Mouse (Mus musculus) G1E (cell line): ENCODE measurements around the gene Prrt1. TPM values are rescaled to one million over a fixed set of nuclear protein-coding genes. Genes with fewer than 3 reads are reported as not detected.

Source experiments
- ATAC-seq: 2 replicates; pipeline ENCODE4 v1.8.0; 2016; ENCODE audit warnings: mild to moderate bottlenecking; ENCODE audit not compliant: insufficient number of reproducible peaks, poor library complexity, low FRiP score, severe bottlenecking; ENCODE audit errors: extremely low read depth
- DNase-seq: peaks from one replicate; pipeline ENCODE4 v3.0.0; 2012; ENCODE audit warnings: low spot score
- H3K27me3 ChIP-seq: 2 replicates; pipeline ENCODE4 v1.6.1; 2012; ENCODE audit warnings: mild to moderate bottlenecking, low read length, inconsistent platforms; ENCODE audit not compliant: insufficient read depth
- H3K36me3 ChIP-seq: replicated peaks from 2 replicates; pipeline ENCODE3; 2012; ENCODE audit warnings: mild to moderate bottlenecking, inconsistent platforms
- H3K4me1 ChIP-seq: 2 replicates; pipeline ENCODE4 v1.6.1; 2012; ENCODE audit warnings: low read depth, low read length, inconsistent platforms, mixed read lengths; ENCODE audit not compliant: insufficient read depth
- H3K4me3 ChIP-seq: 2 replicates; pipeline ENCODE4 v1.5.1; 2012; ENCODE audit warnings: low read depth, mild to moderate bottlenecking, inconsistent platforms, low read length, moderate library complexity, mixed read lengths
- H3K9me3 ChIP-seq: replicated peaks from 2 replicates; pipeline ENCODE4 v1.6.1; 2012; ENCODE audit warnings: inconsistent platforms
- CTCF ChIP-seq: IDR thresholded peaks from 2 replicates; pipeline ENCODE4 v1.5.1; 2012; ENCODE audit warnings: low read depth, low read length, inconsistent platforms, mixed read lengths
- GATA1 ChIP-seq: IDR thresholded peaks from 2 replicates; pipeline ENCODE4 v1.6.1; 2012; ENCODE audit warnings: borderline replicate concordance, low read length, inconsistent platforms, mixed read lengths
- GATA2 ChIP-seq: IDR thresholded peaks from 2 replicates; pipeline ENCODE4 v1.6.1; 2012; ENCODE audit warnings: low read depth, low read length, inconsistent platforms, borderline replicate concordance
- POLR2AphosphoS5 ChIP-seq: IDR thresholded peaks from 2 replicates; pipeline ENCODE4 v1.6.1; 2012; ENCODE audit warnings: low read depth, low read length, inconsistent platforms; ENCODE audit not compliant: insufficient replicate concordance
- TAL1 ChIP-seq: conservative IDR thresholded peaks from 2 replicates; pipeline ENCODE4 v1.6.1; 2012; ENCODE audit warnings: low read depth, low read length, inconsistent platforms, mixed read lengths
- polyA plus RNA-seq: library from polyadenylated mRNA; stranded (reverse); fragments of >175 nt; gene quantifications from 2 replicates; pipeline ENCODE4 v1.2.3, GENCODE M21; 2012
- total RNA-seq, 2 experiments: library from RNA; stranded (forward) in 1 of 2; stranded (reverse) in 1 of 2; fragments of 200-1000 nt in 1 of 2; fragments of >200 nt in 1 of 2; fragmentation: Nextera tagmentation in 1 of 2; gene quantifications; 2 replicates each; pipeline ENCODE4 v1.2.3; 2014 to 2017

Prrt1 gene
- total and polyA plus RNA-seq, 3 experiments, result not detected

DNA sequence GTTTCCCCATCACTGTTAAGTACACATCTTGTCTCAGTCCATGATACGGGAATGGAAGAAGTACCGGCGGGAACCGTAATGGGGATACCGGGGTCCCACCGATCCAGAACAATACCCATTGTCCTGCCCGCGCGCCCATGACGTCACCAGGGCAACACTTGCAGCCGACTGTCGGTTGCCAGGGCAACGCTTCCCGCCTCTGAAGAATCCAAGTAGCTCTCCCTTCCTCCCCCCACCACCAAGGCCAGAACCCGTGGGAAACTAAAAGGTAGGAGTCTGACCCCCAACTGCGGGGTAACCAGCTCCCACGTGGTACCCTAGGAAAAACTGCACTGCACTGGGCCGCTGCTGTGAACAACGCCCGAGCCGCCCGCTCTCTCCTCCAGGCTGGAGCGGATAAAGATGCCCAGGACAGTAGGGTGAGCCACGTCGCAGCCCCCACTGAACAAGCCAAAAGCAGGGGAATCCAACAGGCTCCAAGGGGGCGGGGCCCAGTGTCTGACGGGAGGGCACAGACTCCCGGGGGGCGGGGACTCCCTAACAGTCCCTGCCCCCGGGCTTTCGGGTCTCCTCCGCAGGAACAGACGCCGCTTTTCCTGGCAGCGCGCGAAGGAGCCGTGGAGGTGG, 42.4 kb upstream of the Prrt1 start:
- Histone ChIP-seq H3K4me1 (peaks cover 48% of the 10 kb centered on the region), H3K4me3 (peak overlapping the region; percentile 92), H3K27me3 (peaks cover 20% of the 10 kb centered on the region), H3K9me3 (no peaks in the 10 kb centered on the region), H3K36me3 (peaks cover 8% of the 10 kb centered on the region)
- ATAC-seq (peak; percentile 15; the same call in 1 of the 2 replicates), DNase-seq (peak; percentile 83)
- TF ChIP-seq GATA1, result no peak
- TF ChIP-seq CTCF, result no peak
- no peak for TF ChIP-seq TAL1
- no peak for TF ChIP-seq POLR2AphosphoS5
- no peak for TF ChIP-seq GATA2

- H3K36me3 ChIP-seq, result peaks cover 8% of the 10 kb centered on the region
- peaks cover 48% of the 10 kb centered on the region for H3K4me1 ChIP-seq
- H3K4me3 ChIP-seq, result peak overlapping the region; percentile 92
- no peaks in the 10 kb centered on the region for H3K9me3 ChIP-seq
- DNase-seq, result peak; percentile 91
- ATAC-seq, result no peak
- no peak for TF ChIP-seq CTCF
- no peak for TF ChIP-seq TAL1
- no peak for TF ChIP-seq GATA2
- peaks cover 15% of the 10 kb centered on the region for H3K27me3 ChIP-seq
Measured at GRCm38 (mm10) chr17:34587423-34587811, 41.9 kb upstream of the Prrt1 start.

GRCm38 (mm10) chr17:34587814-34588213, 41.5 kb upstream of the Prrt1 start:
- Histone ChIP-seq H3K9me3 (no peaks in the 10 kb centered on the region), H3K4me3 (peak overlapping the region; percentile 92), H3K27me3 (peaks cover 11% of the 10 kb centered on the region), H3K36me3 (peaks cover 8% of the 10 kb centered on the region), H3K4me1 (peaks cover 51% of the 10 kb centered on the region)
- TF ChIP-seq GATA2 (no peak), POLR2AphosphoS5 (no peak), TAL1 (no peak), GATA1 (no peak), CTCF (no peak)
- ATAC-seq (no peak), DNase-seq (no peak)

DNA sequence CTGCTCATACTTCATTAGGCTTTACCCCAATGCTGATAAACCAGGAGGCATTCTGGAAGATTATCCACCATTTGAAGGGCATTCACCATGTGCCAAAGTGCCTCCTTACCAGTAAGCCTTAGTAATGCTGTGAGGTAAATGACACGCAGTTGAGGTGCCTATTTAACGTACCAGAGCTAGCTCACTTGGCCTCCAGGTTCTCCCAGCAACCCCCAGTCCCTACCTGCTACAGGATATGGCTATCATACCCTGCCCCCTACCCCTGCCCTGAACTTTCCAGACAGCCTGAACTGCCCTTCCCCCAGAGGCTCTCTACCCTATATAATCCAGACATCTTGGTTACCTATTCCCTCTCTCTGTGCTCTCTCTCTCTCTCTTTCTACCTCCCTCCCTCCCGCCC, 40.6 kb upstream of the Prrt1 start:
- ATAC-seq, result no peak
- H3K4me1 ChIP-seq, result peaks cover 61% of the 10 kb centered on the region

DNA sequence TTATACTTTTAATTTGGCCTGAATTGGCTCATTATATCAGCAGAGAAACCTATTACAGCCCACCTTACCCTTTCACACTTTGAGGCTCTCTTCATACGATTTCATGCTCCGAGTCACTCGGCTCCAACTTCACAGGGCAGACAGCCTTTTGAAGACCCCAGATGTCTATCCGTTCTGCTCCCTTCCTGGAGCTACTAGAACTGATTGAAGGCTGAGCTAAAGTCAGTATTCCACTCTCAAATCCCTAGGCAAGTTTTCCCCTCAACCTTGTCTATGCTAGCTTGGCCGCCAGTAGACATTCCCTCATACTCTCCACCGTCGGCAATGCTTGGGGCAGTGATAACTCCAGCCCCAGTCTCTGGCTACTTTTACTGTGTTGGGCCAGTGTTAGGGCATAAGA, 40.1 kb upstream of the Prrt1 start:
- TF ChIP-seq POLR2AphosphoS5, result no peak
- no peak for TF ChIP-seq TAL1
- no peak for TF ChIP-seq GATA1
- TF ChIP-seq CTCF, result no peak
- TF ChIP-seq GATA2, result no peak
- ATAC-seq (no peak), DNase-seq (no peak)

More for the DNA sequence above, 40.6 kb upstream of the Prrt1 start:
- no peak for TF ChIP-seq CTCF
- no peak for TF ChIP-seq GATA1
- no peak for TF ChIP-seq GATA2
- TF ChIP-seq TAL1, result no peak
- TF ChIP-seq POLR2AphosphoS5, result no peak
- H3K27me3 ChIP-seq, result peaks cover 4% of the 10 kb centered on the region; the same call in 1 of the 2 replicates
- DNase-seq, result no peak
- H3K36me3 ChIP-seq, result peaks cover 14% of the 10 kb centered on the region
- no peaks in the 10 kb centered on the region for H3K9me3 ChIP-seq
- H3K4me3 ChIP-seq, result peak overlapping the region; percentile 74; the same call in 1 of the 2 replicates

GRCm38 (mm10) chr17:34589681-34590101, 39.6 kb upstream of the Prrt1 start, which contains the start of gene Gpsm3:
TSS of gene Gpsm3 (plus strand) at chr17:34589806.
- DNase-seq (peak; percentile 73), ATAC-seq (no peak)
- Histone ChIP-seq H3K4me3 (peak within 1 kb of the TSS; percentile 74), H3K4me1 (peaks cover 69% of the 10 kb centered on the region), H3K9me3 (no peaks in the 10 kb centered on the region), H3K36me3 (peaks cover 23% of the 10 kb centered on the region), H3K27me3 (no peaks in the 10 kb centered on the region)
- TF ChIP-seq TAL1 (no peak), POLR2AphosphoS5 (no peak), GATA1 (no peak), CTCF (no peak), GATA2 (no peak)

More for the DNA sequence above, 40.1 kb upstream of the Prrt1 start:
- Histone ChIP-seq H3K36me3 (peaks cover 18% of the 10 kb centered on the region), H3K4me1 (peaks cover 65% of the 10 kb centered on the region), H3K27me3 (peaks cover 2% of the 10 kb centered on the region; the same call in 1 of the 2 replicates), H3K4me3 (peak overlapping the region; percentile 74), H3K9me3 (no peaks in the 10 kb centered on the region)
